Mouse (Mus musculus) liver, adult 2 months (tissue): ENCODE measurements around the gene Lrp5. TPM values are rescaled to one million over a fixed set of nuclear protein-coding genes. Genes with fewer than 3 reads are reported as not detected.

Experiments used
- DNase-seq: peaks from one replicate; pipeline ENCODE4 v3.0.0-alpha.2; 2011; ENCODE audit warnings: low read depth, low spot score; ENCODE audit errors: extremely low read depth
- H3K27ac ChIP-seq: fragments of 200-500 bp; replicated peaks from 2 replicates; pipeline ENCODE4 v1.5.1; 2012; ENCODE audit warnings: low read depth, mild to moderate bottlenecking, control low read depth, inconsistent platforms, low read length; ENCODE audit not compliant: insufficient read depth
- H3K27me3 ChIP-seq: fragments of 200-500 bp; 2 replicates; pipeline ENCODE4 v1.6.1; 2012; ENCODE audit warnings: mild to moderate bottlenecking, moderate library complexity, low read length, inconsistent platforms; ENCODE audit not compliant: control insufficient read depth, insufficient read depth
- H3K36me3 ChIP-seq: fragments of 200-500 bp; 2 replicates; pipeline ENCODE4 v1.6.1; 2012; ENCODE audit warnings: low read length, inconsistent platforms; ENCODE audit not compliant: control insufficient read depth, insufficient read depth
- H3K4me1 ChIP-seq: fragments of 200-500 bp; 2 replicates; pipeline ENCODE4 v1.6.1; 2011; ENCODE audit warnings: low read length; ENCODE audit not compliant: control insufficient read depth, insufficient read depth
- H3K4me3 ChIP-seq: fragments of 200-500 bp; 2 replicates; pipeline ENCODE4 v1.5.1; 2011; ENCODE audit warnings: low read depth, mild to moderate bottlenecking, control low read depth, low read length, moderate library complexity; ENCODE audit not compliant: insufficient read depth
- H3K79me2 ChIP-seq: fragments of 200-500 bp; 2 replicates; pipeline ENCODE4 v1.6.1; 2012; ENCODE audit warnings: inconsistent platforms, mild to moderate bottlenecking, low read length, moderate library complexity; ENCODE audit not compliant: control insufficient read depth, insufficient read depth
- H3K9ac ChIP-seq: fragments of 200-500 bp; 2 replicates; pipeline ENCODE4 v1.6.1; 2012; ENCODE audit warnings: low read depth, mild to moderate bottlenecking, control low read depth, inconsistent platforms, low read length
- CTCF ChIP-seq: fragments of 200-500 bp; IDR thresholded peaks from 2 replicates; pipeline ENCODE4 v1.5.1; 2011; ENCODE audit warnings: low read depth, low read length, control low read depth
- POLR2A ChIP-seq: fragments of 200-500 bp; IDR thresholded peaks from 2 replicates; pipeline ENCODE4 v1.6.1; 2011; ENCODE audit warnings: low read length, control low read depth; ENCODE audit not compliant: insufficient read depth; ENCODE audit errors: extremely low read depth
- WGBS: fragments of 180-500 bp; shearing (Covaris S2); methylation state at CpG from one replicate; pipeline ENCODE4 v1.1.7; 2018; 5-methylcytosine and 5-hydroxymethylcytosine counted together
- polyA plus RNA-seq: library from polyadenylated mRNA; depleted of rRNA; stranded (reverse); fragments of >200 nt; gene quantifications from 2 replicates; pipeline ENCODE4 v1.2.3, GENCODE M21; 2012
- total RNA-seq: library from RNA; depleted of rRNA; stranded (reverse); fragments of >200 nt; gene quantifications from 2 replicates; pipeline ENCODE4 v1.2.3, GENCODE M21; 2014

Gene Lrp5
- total and polyA plus RNA-seq, 2 experiments: 14.1 to 32.6 TPM

GRCm38 (mm10) chr19:3684414-3684813 is 1.9 kb downstream of the Lrp5 start:
- 46% methylated on average over 1 of the region's 1 CpGs for WGBS
- peaks cover 47% of the 10 kb centered on the region; the same call in 1 of the 2 replicates for H3K79me2 ChIP-seq
- no peak overlapping the region for H3K4me3 ChIP-seq
- no peak for DNase-seq
- no peak overlapping the region for H3K27ac ChIP-seq
- no peak overlapping the region for H3K9ac ChIP-seq
- TF ChIP-seq POLR2A (no peak), CTCF (no peak; the same call in 1 of the 2 replicates)
- no peaks in the 10 kb centered on the region for H3K36me3 ChIP-seq
- H3K4me1 ChIP-seq: peaks cover 56% of the 10 kb centered on the region
- H3K27me3 ChIP-seq: no peaks in the 10 kb centered on the region

GRCm38 (mm10) chr19:3681310-3681934 is 4.9 kb downstream of the Lrp5 start:
- WGBS: 5% methylated on average over 13 of the region's 13 CpGs
- Histone ChIP-seq H3K4me1 (peaks cover 51% of the 10 kb centered on the region), H3K27ac (peak overlapping the region; percentile 53), H3K4me3 (no peak overlapping the region), H3K79me2 (peaks cover 66% of the 10 kb centered on the region), H3K36me3 (no peaks in the 10 kb centered on the region), H3K27me3 (no peaks in the 10 kb centered on the region), H3K9ac (no peak overlapping the region; the same call in 1 of the 2 replicates)
- no peak for TF ChIP-seq CTCF
- TF ChIP-seq POLR2A: no peak
- DNase-seq: no peak

- WGBS: 25% methylated on average over 7 of the region's 7 CpGs
- Histone ChIP-seq H3K36me3 (no peaks in the 10 kb centered on the region), H3K27ac (peak overlapping the region; percentile 33), H3K4me1 (peaks cover 51% of the 10 kb centered on the region), H3K27me3 (no peaks in the 10 kb centered on the region), H3K4me3 (no peak overlapping the region), H3K79me2 (peaks cover 66% of the 10 kb centered on the region), H3K9ac (no peak overlapping the region)
- no peak for DNase-seq
- TF ChIP-seq POLR2A (no peak), CTCF (no peak)
Measured at GRCm38 (mm10) chr19:3680732-3681131, 5.6 kb downstream of the Lrp5 start.

- Histone ChIP-seq H3K9ac (peak overlapping the region; percentile 16), H3K36me3 (no peaks in the 10 kb centered on the region), H3K27me3 (no peaks in the 10 kb centered on the region), H3K4me3 (no peak overlapping the region), H3K4me1 (peaks cover 17% of the 10 kb centered on the region), H3K27ac (peak overlapping the region; percentile 96), H3K79me2 (peaks cover 48% of the 10 kb centered on the region)
- TF ChIP-seq POLR2A (no peak), CTCF (0 out of 2 replicates have a peak, but pooled peaks have one; percentile 10)
- peak; percentile 98 for DNase-seq
- WGBS: 11% methylated on average over 8 of the region's 8 CpGs
Measured at GRCm38 (mm10) chr19:3674122-3674855, 12.1 kb downstream of the Lrp5 start.

GRCm38 (mm10) chr19:3673149-3673548 is 13.2 kb downstream of the Lrp5 start:
- WGBS: 90% methylated on average over 2 of the region's 2 CpGs
- H3K4me1 ChIP-seq: peaks cover 14% of the 10 kb centered on the region

GRCm38 (mm10) chr19:3669100-3669499 is 17.3 kb downstream of the Lrp5 start:
- no peak overlapping the region for H3K27ac ChIP-seq
- no peaks in the 10 kb centered on the region for H3K36me3 ChIP-seq
- no peak overlapping the region for H3K4me3 ChIP-seq
- peak; percentile 57 for DNase-seq
- peaks cover 58% of the 10 kb centered on the region for H3K79me2 ChIP-seq
- H3K9ac ChIP-seq: no peak overlapping the region
- TF ChIP-seq CTCF (no peak), POLR2A (no peak)
- no peaks in the 10 kb centered on the region for H3K27me3 ChIP-seq
- 17% methylated on average over 13 of the region's 13 CpGs for WGBS
- H3K4me1 ChIP-seq: peaks cover 38% of the 10 kb centered on the region

More at GRCm38 (mm10) chr19:3673149-3673548, 13.2 kb downstream of the Lrp5 start:
- no peak overlapping the region for H3K9ac ChIP-seq
- no peaks in the 10 kb centered on the region for H3K36me3 ChIP-seq
- H3K4me3 ChIP-seq: no peak overlapping the region
- no peak overlapping the region for H3K27ac ChIP-seq
- peaks cover 49% of the 10 kb centered on the region for H3K79me2 ChIP-seq
- no peaks in the 10 kb centered on the region for H3K27me3 ChIP-seq
- TF ChIP-seq POLR2A (no peak), CTCF (peak; percentile 53; the same call in 1 of the 2 replicates)
- no peak for DNase-seq
